Mouse (Mus musculus): ENCODE results near the gene Mill2.
A peak's percentile ranks its signal among the peaks of the same experiment; 100 is the strongest.

Gene Mill2

GRCm38 (mm10) chr7:18875372-18875771 is 35.6 kb downstream of the Mill2 start:
- DNase-seq (ENCODE audit: low spot score): no peak

- DNase-seq (ENCODE audit: low spot score): no peak
Measured at GRCm38 (mm10) chr7:18878691-18879090, 38.9 kb downstream of the Mill2 start.

- no peak for DNase-seq (ENCODE audit: low spot score)
Measured at GRCm38 (mm10) chr7:18883991-18884744, 44.4 kb downstream of the Mill2 start.

- no peak for DNase-seq (ENCODE audit: low spot score)
Measured at GRCm38 (mm10) chr7:18884745-18885422, 45.1 kb downstream of the Mill2 start.

- DNase-seq (ENCODE audit: low spot score): no peak
Measured at GRCm38 (mm10) chr7:18886963-18887362, 47.2 kb downstream of the Mill2 start.

GRCm38 (mm10) chr7:18890848-18891247 is 51.1 kb downstream of the Mill2 start:
- DNase-seq (ENCODE audit: low spot score): no peak

GRCm38 (mm10) chr7:18891872-18892599 is 52.3 kb downstream of the Mill2 start:
- peak; percentile 93 for DNase-seq (ENCODE audit: low spot score)

- no peak for DNase-seq (ENCODE audit: low spot score)
Measured at GRCm38 (mm10) chr7:18893009-18893408, 53.2 kb downstream of the Mill2 start.

GRCm38 (mm10) chr7:18893651-18894430 is 54.1 kb downstream of the Mill2 start:
- peak; percentile 78 for DNase-seq (ENCODE audit: low spot score)

GRCm38 (mm10) chr7:18896536-18896935 is 56.8 kb downstream of the Mill2 start:
- DNase-seq (ENCODE audit: low spot score): peak; percentile 70

GRCm38 (mm10) chr7:18900513-18900912 is 60.7 kb downstream of the Mill2 start:
- no peak for DNase-seq (ENCODE audit: low spot score)

- no peak for DNase-seq (ENCODE audit: low spot score)
Measured at GRCm38 (mm10) chr7:18902486-18902885, 62.7 kb downstream of the Mill2 start.

GRCm38 (mm10) chr7:18904971-18905370 is 65.2 kb downstream of the Mill2 start:
- no peak for DNase-seq (ENCODE audit: low spot score)

GRCm38 (mm10) chr7:18909797-18910196 is 70.0 kb downstream of the Mill2 start:
- no peak for DNase-seq (ENCODE audit: low spot score)

- peak; percentile 100 for DNase-seq (ENCODE audit: low spot score)
Measured at GRCm38 (mm10) chr7:18910241-18910831, 70.6 kb downstream of the Mill2 start, which contains the start of gene Ccdc61. Gene Ccdc61, minus strand, starts transcription at chr7:18910415.

Measured in embryo, embryonic 10.5 days (tissue).